12 mouse cellular contexts compared by ENCODE assay signal in genomic region chr16:52383456-52384185, GRCm38 (mm10).
DNase-seq lines count a peak whose midpoint lies in the region; ATAC-seq and TF ChIP-seq lines count a peak whose summit lies in the region.
"Had no signal": no experiment of that assay in that cellular context is flagged by ENCODE, and none has a peak within 500 bp of the region (broad histone marks: within the 10 kb centered on the region; RNA-seq: fewer than 3 reads in every experiment).

No protein-coding gene starts in this region.

- H3K27me3 ChIP-seq in kidney, embryonic 16.5 days (ENCODE audit: insufficient read depth, low read length) = no peaks in the 10 kb centered on the region
- no peaks in the 10 kb centered on the region for H3K27me3 ChIP-seq in embryonic facial prominence, embryonic 11.5 days (ENCODE audit: control insufficient read depth, insufficient read depth, low read length)
- no peaks in the 10 kb centered on the region for H3K27me3 ChIP-seq in lung, postnatal 0 days (replicated peaks; ENCODE audit: insufficient read depth, low read length)
- H3K27me3 ChIP-seq: liver, embryonic 12.5 days had no signal

- no peak for DNase-seq in kidney, adult 18-20 months
- DNase-seq in adrenal gland, adult 8-10 months = peak; percentile 5
- peak; percentile 49 for DNase-seq in embryonic facial prominence, embryonic 11.5 days (ENCODE audit: low spot score)
- DNase-seq in lung, postnatal 0 days (ENCODE audit: low spot score) = peak; percentile 40
- no peak for DNase-seq in Muller cell, postnatal 12 days (ENCODE audit: inconsistent ontology term)
- no peak for DNase-seq in T-cell, adult 2 months (ENCODE audit: low spot score)
- no peak for DNase-seq in MN1 (ENCODE audit: low spot score)
- DNase-seq: gastrocnemius, postnatal 36 days; heart, postnatal 14 days had no signal

- no peak for TF ChIP-seq CTCF in lung, postnatal 0 days (IDR thresholded peaks at IDR 0.05)

- no peaks in the 10 kb centered on the region for H3K9me3 ChIP-seq in kidney, embryonic 16.5 days (ENCODE audit: low read length)
- H3K9me3 ChIP-seq in embryonic facial prominence, embryonic 11.5 days (replicated peaks; ENCODE audit: control insufficient read depth, low read length) = no peaks in the 10 kb centered on the region
- no peaks in the 10 kb centered on the region for H3K9me3 ChIP-seq in lung, postnatal 0 days (ENCODE audit: low read length)
- H3K9me3 ChIP-seq: liver, embryonic 12.5 days had no signal

- WGBS in kidney, embryonic 16.5 days = 28% methylated on average over 13 of the region's 13 CpGs
- WGBS in embryonic facial prominence, embryonic 11.5 days = 40% methylated on average over 13 of the region's 13 CpGs
- WGBS in lung, postnatal 0 days = 50% methylated on average over 13 of the region's 13 CpGs

- H3K4me1 ChIP-seq in kidney, embryonic 16.5 days (ENCODE audit: insufficient read depth, low read length) = 0 out of 2 replicates have a peak, but pooled peaks cover 7% of the 10 kb centered on the region
- no peaks in the 10 kb centered on the region for H3K4me1 ChIP-seq in embryonic facial prominence, embryonic 11.5 days (ENCODE audit: control insufficient read depth, insufficient read depth, low read length)
- H3K4me1 ChIP-seq in lung, postnatal 0 days (ENCODE audit: insufficient read depth, low read depth, low read length) = no peaks in the 10 kb centered on the region
- H3K4me1 ChIP-seq: liver, embryonic 12.5 days had no signal

- no peak for TF ChIP-seq EP300 in lung, postnatal 0 days (IDR thresholded peaks at IDR 0.05)

- H3K27ac ChIP-seq in kidney, embryonic 16.5 days (ENCODE audit: low read length) = no peak overlapping the region
- H3K27ac ChIP-seq in embryonic facial prominence, embryonic 11.5 days (replicated peaks; ENCODE audit: low read depth, low read length) = no peak overlapping the region
- H3K27ac ChIP-seq in lung, postnatal 0 days (ENCODE audit: low read length) = no peak overlapping the region
- H3K27ac ChIP-seq: liver, embryonic 12.5 days had no signal

- ATAC-seq in kidney, embryonic 16.5 days (ENCODE audit: low FRiP score, low TSS enrichment) = no peak
- ATAC-seq in embryonic facial prominence, embryonic 11.5 days (replicated peaks; ENCODE audit: insufficient number of reproducible peaks, low FRiP score, low TSS enrichment, low read depth) = 0 out of 2 replicates have a peak, but pooled peaks have one; percentile 44
- 0 out of 2 replicates have a peak, but pooled peaks have one; percentile 17 for ATAC-seq in lung, postnatal 0 days
- ATAC-seq: CD4-positive, CD25-positive, alpha-beta regulatory T cell, adult 4 months; liver, embryonic 12.5 days had no signal

- H3K4me2 ChIP-seq in kidney, embryonic 16.5 days (replicated peaks; ENCODE audit: low read depth, low read length) = peak overlapping the region; percentile 9; the same call in 1 of the 2 replicates
- H3K4me2 ChIP-seq in embryonic facial prominence, embryonic 11.5 days (ENCODE audit: low read depth, low read length) = no peak overlapping the region
- no peak overlapping the region for H3K4me2 ChIP-seq in lung, postnatal 0 days (replicated peaks; ENCODE audit: low read depth, low read length)
- H3K4me2 ChIP-seq: liver, embryonic 12.5 days had no signal

- no peak overlapping the region for H3K9ac ChIP-seq in kidney, embryonic 16.5 days (replicated peaks; ENCODE audit: low read length)
- H3K9ac ChIP-seq in embryonic facial prominence, embryonic 11.5 days (replicated peaks; ENCODE audit: low read length) = no peak overlapping the region
- no peak overlapping the region for H3K9ac ChIP-seq in lung, postnatal 0 days (replicated peaks; ENCODE audit: low read depth)
- H3K9ac ChIP-seq: liver, embryonic 12.5 days had no signal

- no peak overlapping the region for H3K4me3 ChIP-seq in kidney, embryonic 16.5 days (ENCODE audit: low read length)
- no peak overlapping the region for H3K4me3 ChIP-seq in embryonic facial prominence, embryonic 11.5 days (ENCODE audit: low read depth, low read length)
- no peak overlapping the region for H3K4me3 ChIP-seq in lung, postnatal 0 days (ENCODE audit: low read depth, low read length)
- H3K4me3 ChIP-seq: liver, embryonic 12.5 days had no signal

- no peaks in the 10 kb centered on the region for H3K36me3 ChIP-seq in kidney, embryonic 16.5 days (ENCODE audit: insufficient read depth, low read length)
- H3K36me3 ChIP-seq in embryonic facial prominence, embryonic 11.5 days (replicated peaks; ENCODE audit: control insufficient read depth, insufficient read depth, low read depth, low read length) = no peaks in the 10 kb centered on the region
- no peaks in the 10 kb centered on the region for H3K36me3 ChIP-seq in lung, postnatal 0 days (ENCODE audit: insufficient read depth, low read length)
- H3K36me3 ChIP-seq: liver, embryonic 12.5 days had no signal

Comparison
In these comparisons a context has a peak if more than half of its experiments do, and no peak if none do; other contexts are left out.
1. DNase-seq: peak in adrenal gland, adult 8-10 months (single experiment), embryonic facial prominence, embryonic 11.5 days (single experiment) and lung, postnatal 0 days (single experiment); none in kidney, adult 18-20 months (single experiment), Muller cell, postnatal 12 days (single experiment), T-cell, adult 2 months (single experiment) and MN1 (single experiment).